Mouse (Mus musculus) forebrain, embryonic 10.5 days (tissue): ENCODE data around the gene Rcbtb1. TPM values are rescaled to one million over a fixed set of nuclear protein-coding genes. Genes with fewer than 3 reads are reported as not detected.
A peak's percentile ranks its signal among the peaks of the same experiment; 100 is the strongest.

Experiments used
- DNase-seq: peaks from one replicate; pipeline ENCODE4 v3.0.0-alpha.2; 2017; ENCODE audit warnings: low spot score; ENCODE audit errors: extremely low spot score
- H3K27ac ChIP-seq: fragments of 300-500 bp; sonication (generic); 2 replicates; pipeline ENCODE4 v1.5.1; 2016; ENCODE audit warnings: mild to moderate bottlenecking
- H3K27me3 ChIP-seq: fragments of 300-500 bp; sonication (generic); 2 replicates; pipeline ENCODE4 v1.6.1; 2016; ENCODE audit warnings: mild to moderate bottlenecking; ENCODE audit not compliant: poor library complexity, severe bottlenecking
- H3K36me3 ChIP-seq: fragments of 300-500 bp; sonication (generic); replicated peaks from 2 replicates; pipeline ENCODE4 v1.6.1; 2016; ENCODE audit warnings: mild to moderate bottlenecking, moderate library complexity
- H3K4me1 ChIP-seq: fragments of 300-500 bp; sonication (generic); 2 replicates; pipeline ENCODE4 v1.6.1; 2016
- H3K4me3 ChIP-seq: fragments of 300-500 bp; sonication (generic); 2 replicates; pipeline ENCODE4 v1.5.1; 2016; ENCODE audit warnings: mild to moderate bottlenecking, moderate library complexity
- H3K9me3 ChIP-seq: fragments of 300-500 bp; sonication (generic); 2 replicates; pipeline ENCODE4 v1.6.1; 2016; ENCODE audit warnings: mild to moderate bottlenecking, moderate library complexity
- WGBS: fragments of 180-500 bp; shearing (Covaris S2); methylation state at CpG from one replicate; pipeline ENCODE4 v1.1.7; 2016; 5-methylcytosine and 5-hydroxymethylcytosine counted together
- polyA plus RNA-seq: library from polyadenylated mRNA; unstranded; fragments of >200 nt; fragmentation: Nextera tagmentation; extraction: Ambion mirVana; gene quantifications from 2 replicates; pipeline ENCODE4 v1.2.1, GENCODE M21; 2016

The Rcbtb1 gene
- 121 and 127 TPM in 2 replicates for polyA plus RNA-seq

GRCm38 (mm10) chr14:59200711-59201603 lies at the start of gene Rcbtb1:
TSS of gene Rcbtb1 (plus strand) at chr14:59201209.
- Histone ChIP-seq H3K27me3 (no peaks in the 10 kb centered on the region), H3K27ac (peak within 1 kb of the TSS; percentile 99), H3K36me3 (no peaks in the 10 kb centered on the region), H3K9me3 (peaks cover 6% of the 10 kb centered on the region; the same call in 1 of the 2 replicates), H3K4me3 (peak within 1 kb of the TSS; percentile 89), H3K4me1 (peaks cover 49% of the 10 kb centered on the region)
- under 1% methylated on average over 95 of the region's 96 CpGs for WGBS
- DNase-seq: peak; percentile 93

GRCm38 (mm10) chr14:59155589-59155988 lies 45.4 kb upstream of the Rcbtb1 start:
- Histone ChIP-seq H3K4me1 (no peaks in the 10 kb centered on the region), H3K27ac (no peak overlapping the region), H3K4me3 (no peak overlapping the region), H3K9me3 (no peaks in the 10 kb centered on the region), H3K36me3 (no peaks in the 10 kb centered on the region), H3K27me3 (no peaks in the 10 kb centered on the region)
- WGBS: 84% methylated on average over 2 of the region's 2 CpGs
- DNase-seq: no peak

- Histone ChIP-seq H3K4me3 (no peak overlapping the region), H3K9me3 (no peaks in the 10 kb centered on the region), H3K36me3 (no peaks in the 10 kb centered on the region), H3K4me1 (no peaks in the 10 kb centered on the region), H3K27me3 (no peaks in the 10 kb centered on the region), H3K27ac (no peak overlapping the region)
- 85% methylated on average over 3 of the region's 3 CpGs for WGBS
- DNase-seq: no peak
Observed at GRCm38 (mm10) chr14:59157016-59157698, 43.9 kb upstream of the Rcbtb1 start.

GRCm38 (mm10) chr14:59178649-59179048 lies 22.4 kb upstream of the Rcbtb1 start, which contains the start of gene Gm5142:
TSS of gene Gm5142 (minus strand) at chr14:59178749.
- 91% methylated on average over 3 of the region's 3 CpGs for WGBS
- no peak within 1 kb of the TSS for H3K27ac ChIP-seq

GRCm38 (mm10) chr14:59182732-59183131 lies 18.3 kb upstream of the Rcbtb1 start:
- Histone ChIP-seq H3K4me3 (no peak overlapping the region), H3K4me1 (no peaks in the 10 kb centered on the region), H3K36me3 (no peaks in the 10 kb centered on the region), H3K27me3 (no peaks in the 10 kb centered on the region), H3K9me3 (no peaks in the 10 kb centered on the region), H3K27ac (no peak overlapping the region)
- no peak for DNase-seq
- 82% methylated on average over 2 of the region's 2 CpGs for WGBS

More at GRCm38 (mm10) chr14:59178649-59179048, 22.4 kb upstream of the Rcbtb1 start, which contains the start of gene Gm5142:
- H3K36me3 ChIP-seq: no peaks in the 10 kb centered on the region
- H3K9me3 ChIP-seq: no peaks in the 10 kb centered on the region
- no peak for DNase-seq
- no peaks in the 10 kb centered on the region for H3K4me1 ChIP-seq
- H3K4me3 ChIP-seq: no peak within 1 kb of the TSS
- H3K27me3 ChIP-seq: no peaks in the 10 kb centered on the region

- no peak for DNase-seq
- no peak overlapping the region for H3K4me3 ChIP-seq
- H3K9me3 ChIP-seq: no peaks in the 10 kb centered on the region
- H3K27me3 ChIP-seq: no peaks in the 10 kb centered on the region
- no peaks in the 10 kb centered on the region for H3K36me3 ChIP-seq
- no peak overlapping the region for H3K27ac ChIP-seq
- no peaks in the 10 kb centered on the region for H3K4me1 ChIP-seq
Observed at GRCm38 (mm10) chr14:59185514-59185913, 15.5 kb upstream of the Rcbtb1 start.

GRCm38 (mm10) chr14:59186121-59186520 lies 14.9 kb upstream of the Rcbtb1 start:
- Histone ChIP-seq H3K36me3 (no peaks in the 10 kb centered on the region), H3K4me1 (no peaks in the 10 kb centered on the region), H3K27me3 (no peaks in the 10 kb centered on the region), H3K4me3 (no peak overlapping the region), H3K27ac (no peak overlapping the region), H3K9me3 (no peaks in the 10 kb centered on the region)
- DNase-seq: no peak
- 93% methylated on average over 2 of the region's 2 CpGs for WGBS

GRCm38 (mm10) chr14:59201604-59202215 lies 701 bp downstream of the Rcbtb1 start:
- no peaks in the 10 kb centered on the region for H3K27me3 ChIP-seq
- peak overlapping the region; percentile 89 for H3K4me3 ChIP-seq
- under 1% methylated on average over 21 of the region's 21 CpGs for WGBS
- no peak for DNase-seq
- peaks cover 57% of the 10 kb centered on the region for H3K4me1 ChIP-seq
- H3K27ac ChIP-seq: peak overlapping the region; percentile 99
- H3K9me3 ChIP-seq: no peaks in the 10 kb centered on the region
- 0 out of 2 replicates have a peak, but pooled peaks cover 1% of the 10 kb centered on the region for H3K36me3 ChIP-seq

GRCm38 (mm10) chr14:59205461-59205860 lies 4.5 kb downstream of the Rcbtb1 start:
- Histone ChIP-seq H3K4me3 (peak overlapping the region; percentile 33; the same call in 1 of the 2 replicates), H3K36me3 (peaks cover 15% of the 10 kb centered on the region), H3K27ac (peak overlapping the region; percentile 83), H3K27me3 (no peaks in the 10 kb centered on the region), H3K4me1 (peaks cover 58% of the 10 kb centered on the region), H3K9me3 (no peaks in the 10 kb centered on the region)
- 28% methylated on average over 7 of the region's 7 CpGs for WGBS
- no peak for DNase-seq

GRCm38 (mm10) chr14:59205976-59206583 lies 5.1 kb downstream of the Rcbtb1 start:
- Histone ChIP-seq H3K27me3 (no peaks in the 10 kb centered on the region), H3K36me3 (peaks cover 21% of the 10 kb centered on the region), H3K4me3 (peak overlapping the region; percentile 33; the same call in 1 of the 2 replicates), H3K9me3 (no peaks in the 10 kb centered on the region), H3K4me1 (peaks cover 54% of the 10 kb centered on the region), H3K27ac (peak overlapping the region; percentile 83)
- DNase-seq: no peak
- 48% methylated on average over 10 of the region's 10 CpGs for WGBS

- Histone ChIP-seq H3K4me1 (peaks cover 36% of the 10 kb centered on the region), H3K36me3 (peaks cover 47% of the 10 kb centered on the region), H3K27me3 (no peaks in the 10 kb centered on the region), H3K4me3 (no peak overlapping the region), H3K27ac (no peak overlapping the region), H3K9me3 (no peaks in the 10 kb centered on the region)
- 94% methylated on average over 7 of the region's 7 CpGs for WGBS
- DNase-seq: no peak
Observed at GRCm38 (mm10) chr14:59209003-59209402, 8.0 kb downstream of the Rcbtb1 start.

- no peaks in the 10 kb centered on the region for H3K27me3 ChIP-seq
- 94% methylated on average over 2 of the region's 2 CpGs for WGBS
- H3K9me3 ChIP-seq: no peaks in the 10 kb centered on the region
- peaks cover 55% of the 10 kb centered on the region for H3K36me3 ChIP-seq
- DNase-seq: no peak
- no peak overlapping the region for H3K27ac ChIP-seq
- peaks cover 28% of the 10 kb centered on the region for H3K4me1 ChIP-seq
- H3K4me3 ChIP-seq: no peak overlapping the region
Observed at GRCm38 (mm10) chr14:59209816-59210215, 8.8 kb downstream of the Rcbtb1 start.
